Mouse (Mus musculus): Measurements from ENCODE around the gene Gfm2. TPM values are rescaled to one million over a fixed set of nuclear protein-coding genes. Genes with fewer than 3 reads are reported as not detected.

Gene Gfm2
- 119 TPM for polyA plus RNA-seq (2014; fragmentation: Illumina TruSeq; extraction: RNeasy Lipid Tissue Mini Kit (QIAGEN cat#74804); ENCODE audit: low read depth, low replicate concordance)

GRCm38 (mm10) chr13:97137466-97138400, at the start of gene Gfm2, which contains the start of gene Nsa2:
Gene Gfm2 (plus strand): TSS chr13:97137937.
Gene Nsa2 (minus strand): TSS chr13:97137937.

GRCm38 (mm10) chr13:97099187-97099852, 38.4 kb upstream of the Gfm2 start, which contains the start of gene Gm6169:
Gene Gm6169 (minus strand): TSS chr13:97099237.

GRCm38 (mm10) chr13:97197932-97198562, 60.3 kb downstream of the Gfm2 start, which contains the start of gene Hexb:
Gene Hexb (minus strand): TSS chr13:97198357.

Other genes starting within 250 kb of the Gfm2 start
- gene Gcnt4, start 213.2 kb upstream of the Gfm2 start, polyA plus RNA-seq (2014; fragmentation: Illumina TruSeq; extraction: RNeasy Lipid Tissue Mini Kit (QIAGEN cat#74804); ENCODE audit: low read depth, low replicate concordance): 0.64 TPM
- gene 1700029F12Rik, start 103.6 kb upstream of the Gfm2 start, polyA plus RNA-seq (2014; fragmentation: Illumina TruSeq; extraction: RNeasy Lipid Tissue Mini Kit (QIAGEN cat#74804); ENCODE audit: low read depth, low replicate concordance): not detected
- 15.6 TPM for gene Fam169a, start 70.7 kb upstream of the Gfm2 start, polyA plus RNA-seq (2014; fragmentation: Illumina TruSeq; extraction: RNeasy Lipid Tissue Mini Kit (QIAGEN cat#74804); ENCODE audit: low read depth, low replicate concordance)
- gene Gm6169, start 38.7 kb upstream of the Gfm2 start, polyA plus RNA-seq (2014; fragmentation: Illumina TruSeq; extraction: RNeasy Lipid Tissue Mini Kit (QIAGEN cat#74804); ENCODE audit: low read depth, low replicate concordance): 6.4 TPM
- 162 TPM for gene Nsa2, start within 50 bp of the Gfm2 start, polyA plus RNA-seq (2014; fragmentation: Illumina TruSeq; extraction: RNeasy Lipid Tissue Mini Kit (QIAGEN cat#74804); ENCODE audit: low read depth, low replicate concordance)
- 98.6 TPM for gene Hexb, start 60.4 kb downstream of the Gfm2 start, polyA plus RNA-seq (2014; fragmentation: Illumina TruSeq; extraction: RNeasy Lipid Tissue Mini Kit (QIAGEN cat#74804); ENCODE audit: low read depth, low replicate concordance)
- 10.0 TPM for gene Enc1, start 103.2 kb downstream of the Gfm2 start, polyA plus RNA-seq (2014; fragmentation: Illumina TruSeq; extraction: RNeasy Lipid Tissue Mini Kit (QIAGEN cat#74804); ENCODE audit: low read depth, low replicate concordance)